Comparison of ENCODE assay signal across 30 mouse cellular contexts in the genomic region with DNA sequence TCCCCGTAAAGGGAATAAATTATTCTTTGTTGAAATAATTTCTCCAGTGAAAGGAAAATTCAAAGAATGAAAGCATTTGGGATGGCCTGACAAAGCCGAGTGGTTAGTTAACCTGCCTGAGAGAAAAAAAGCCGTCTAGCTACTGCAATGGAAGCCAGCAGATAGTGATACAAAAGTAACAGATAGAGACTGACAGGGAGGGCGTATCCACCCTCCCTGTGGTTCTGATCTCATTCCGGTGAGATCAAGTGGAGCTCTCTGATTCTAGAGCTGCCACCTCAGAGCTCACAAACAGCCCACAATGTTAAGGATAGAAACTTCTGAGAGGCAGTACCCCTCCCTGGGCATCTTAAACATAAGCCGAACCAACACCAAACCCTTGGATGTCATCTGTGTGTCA.
"Had no signal": no experiment of that assay in that cellular context is flagged by ENCODE, and none has a peak within 500 bp of the region (broad histone marks: within the 10 kb centered on the region; RNA-seq: fewer than 3 reads in every experiment).

No protein-coding gene starts in this region.

- H3K4me3 ChIP-seq: left cerebral cortex, adult 2 months; limb, embryonic 10.5 days; limb, embryonic 12.5 days; limb, embryonic 13.5 days; limb, embryonic 15.5 days; liver, embryonic 12.5 days; liver, embryonic 13.5 days; liver, embryonic 15.5 days; lung, embryonic 15.5 days; megakaryocyte, embryonic 14.5 days; midbrain, embryonic 10.5 days; midbrain, embryonic 12.5 days; midbrain, embryonic 13.5 days; midbrain, embryonic 15.5 days; myocyte had no signal

- DNase-seq: left cerebral cortex, postnatal 4 days; liver; liver, embryonic 13.5 days; liver, postnatal 0 days; lung, adult 18-20 months; lung, adult 2 months; lung, embryonic 14.5 days; lung, postnatal 10 days; lung, postnatal 14 days; lung, postnatal 36 days; lung, postnatal 4 days; midbrain, embryonic 14.5 days had no signal

- H3K27me3 ChIP-seq: limb, embryonic 12.5 days; limb, embryonic 13.5 days; limb, embryonic 15.5 days; liver, embryonic 12.5 days; liver, embryonic 13.5 days; liver, embryonic 15.5 days; lung, embryonic 15.5 days; megakaryocyte, embryonic 14.5 days; midbrain, embryonic 12.5 days; midbrain, embryonic 13.5 days; midbrain, embryonic 15.5 days had no signal

- ATAC-seq: liver, embryonic 12.5 days; liver, postnatal 0 days; lung, postnatal 0 days; midbrain, embryonic 13.5 days; midbrain, embryonic 15.5 days; midbrain, embryonic 16.5 days had no signal

- H3K4me1 ChIP-seq: limb, embryonic 12.5 days; limb, embryonic 13.5 days; limb, embryonic 15.5 days; liver, embryonic 12.5 days; liver, embryonic 13.5 days; liver, embryonic 15.5 days; lung, embryonic 15.5 days; midbrain, embryonic 15.5 days had no signal

- H3K27ac ChIP-seq: left cerebral cortex, adult 2 months; limb, embryonic 10.5 days; limb, embryonic 12.5 days; limb, embryonic 13.5 days; limb, embryonic 15.5 days; liver, embryonic 12.5 days; liver, embryonic 13.5 days; liver, embryonic 14.5 days; liver, embryonic 15.5 days; lung, embryonic 15.5 days; macrophage; midbrain, embryonic 10.5 days; midbrain, embryonic 12.5 days; midbrain, embryonic 13.5 days; midbrain, embryonic 15.5 days had no signal
